Mouse (Mus musculus): ENCODE data around the gene Zbtb42.

Gene Zbtb42

DNA sequence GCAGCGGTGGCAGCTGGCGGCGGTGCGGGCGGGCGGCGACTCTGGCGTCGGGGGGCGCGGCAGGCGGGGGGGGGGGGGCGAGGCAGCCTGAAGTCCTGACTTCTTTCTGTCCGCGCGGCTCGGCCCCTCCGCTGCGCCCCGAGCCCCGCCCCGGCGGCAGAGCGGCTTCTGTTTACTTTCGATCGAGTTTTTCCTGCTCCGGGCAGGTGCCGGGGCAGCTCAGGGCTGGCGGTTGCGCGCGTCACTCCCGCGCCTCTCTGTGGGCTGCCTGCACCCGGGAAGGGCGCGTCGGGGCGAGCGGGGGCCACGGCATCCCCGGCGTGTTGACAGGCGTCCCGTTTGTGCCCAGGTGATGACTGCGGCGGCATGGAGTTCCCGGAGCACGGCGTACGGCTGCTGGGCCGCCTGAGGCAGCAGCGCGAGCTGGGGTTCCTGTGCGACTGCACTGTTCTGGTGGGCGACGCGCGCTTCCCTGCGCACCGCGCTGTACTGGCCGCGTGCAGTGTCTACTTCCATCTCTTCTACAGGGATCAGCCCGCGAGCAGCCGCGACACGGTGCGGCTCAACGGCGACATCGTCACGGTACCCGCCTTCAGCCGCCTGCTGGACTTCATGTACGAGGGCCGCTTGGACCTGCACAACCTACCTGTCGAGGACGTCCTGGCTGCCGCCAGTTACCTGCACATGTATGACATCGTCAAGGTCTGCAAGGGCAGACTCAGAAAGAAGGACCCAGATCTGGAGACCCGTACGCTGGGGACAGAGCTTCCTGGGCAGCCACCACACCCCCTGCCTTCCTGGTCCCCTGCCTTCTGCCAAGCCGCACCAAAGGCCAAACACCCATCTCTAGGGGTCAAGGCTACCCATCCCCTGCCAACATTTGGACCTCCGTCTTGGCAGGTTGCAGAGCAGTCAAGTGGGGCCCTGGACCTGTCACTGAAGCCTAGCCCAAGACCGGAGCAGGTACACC is 684 bp downstream of the Zbtb42 start:
- CTCF ChIA-PET: interaction anchor here (0.7 kb wide), 1 partner anchor 35 kb away, joined by 3 read pairs; the partner anchor contains the start of gene Siva1

DNA sequence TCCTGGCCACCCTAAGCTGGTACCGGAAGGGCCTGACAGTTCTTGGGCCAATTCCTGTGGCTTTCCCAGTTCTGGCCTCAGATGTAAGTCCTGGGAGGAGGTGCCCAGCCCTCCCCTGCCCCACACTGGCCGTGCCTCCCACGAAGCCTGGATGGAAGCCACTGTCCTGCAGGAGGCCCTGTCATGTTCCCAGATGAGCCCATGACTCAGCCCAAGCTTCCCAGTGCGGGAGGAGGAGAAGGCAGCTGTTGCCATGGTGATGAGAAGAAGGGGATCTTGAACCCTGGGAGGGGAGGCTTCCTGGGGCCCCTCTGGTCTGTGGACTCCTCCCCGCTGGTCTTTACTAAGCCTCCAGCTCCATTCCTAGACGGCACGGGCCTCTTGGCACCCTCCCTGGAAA is 4.7 kb downstream of the Zbtb42 start:
- CTCF ChIA-PET: no interaction called here

DNA sequence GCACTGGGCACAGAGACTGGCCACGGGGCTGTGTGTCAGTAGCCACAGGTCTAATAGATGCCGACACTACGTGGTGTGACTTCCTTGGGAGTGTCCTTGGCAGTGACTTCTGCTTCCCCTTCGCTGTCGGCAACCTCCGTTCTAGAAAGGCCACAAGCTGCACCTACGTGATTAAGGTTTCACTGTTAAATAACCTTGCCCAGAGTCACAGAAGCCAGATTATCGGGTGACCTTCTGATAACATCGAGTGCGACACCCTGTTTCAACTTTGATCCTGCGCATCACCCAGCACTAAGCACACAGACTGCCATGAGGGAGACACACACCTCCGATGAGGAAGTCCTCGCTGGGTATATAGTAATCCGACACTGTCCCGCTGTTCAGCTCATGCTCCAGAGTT is 9.8 kb downstream of the Zbtb42 start:
- CTCF ChIA-PET: no interaction called here

DNA sequence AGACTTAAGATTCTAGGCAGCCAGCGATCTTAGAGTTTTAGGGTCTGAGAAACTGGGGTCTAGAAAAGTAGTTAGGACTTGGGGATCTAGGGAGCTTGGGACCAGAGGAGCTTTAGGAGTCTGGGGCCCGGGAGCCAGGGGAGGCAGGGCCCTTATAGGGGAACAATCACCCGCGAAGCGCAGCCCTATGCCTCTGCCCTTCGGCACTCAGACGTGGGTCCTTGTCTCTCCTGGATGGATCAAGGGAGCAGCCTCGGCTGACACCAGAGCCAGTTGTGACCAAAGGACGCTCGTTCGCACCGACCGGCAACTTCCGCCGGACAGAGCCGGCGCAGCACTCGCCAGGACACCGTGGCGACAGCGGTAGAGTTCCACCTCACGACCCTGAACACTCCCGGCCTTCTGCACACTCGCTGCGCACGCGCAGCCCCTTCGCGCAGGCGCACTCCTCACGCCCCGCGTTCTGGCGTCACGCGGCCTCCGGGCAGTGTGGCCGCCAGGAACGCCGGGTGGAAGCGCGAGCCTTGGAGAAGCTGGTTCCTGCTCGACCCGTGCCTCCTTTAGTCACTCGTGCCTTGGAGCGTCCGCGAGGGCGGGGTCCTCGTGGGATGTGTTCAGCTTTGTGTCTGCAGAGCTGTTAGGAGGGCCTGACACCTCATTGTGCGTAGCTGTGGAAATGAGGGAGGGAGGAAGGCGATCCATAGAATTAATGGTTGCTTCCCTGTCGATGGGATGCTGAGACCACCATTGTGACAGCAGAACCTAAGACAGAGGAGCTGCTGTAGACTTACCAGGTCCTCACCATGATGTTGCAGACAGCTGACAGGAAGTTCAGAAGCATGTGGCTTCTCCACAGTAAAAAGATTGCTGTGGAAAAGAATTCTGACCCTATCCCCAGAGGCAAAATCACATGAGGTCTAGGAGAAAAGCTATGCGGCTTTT is 14.8 kb downstream of the Zbtb42 start:
- CTCF ChIA-PET: interaction anchor here (0.9 kb wide), 1 partner anchor 16 kb away, joined by 4 read pairs; no protein-coding TSS in a partner anchor

DNA sequence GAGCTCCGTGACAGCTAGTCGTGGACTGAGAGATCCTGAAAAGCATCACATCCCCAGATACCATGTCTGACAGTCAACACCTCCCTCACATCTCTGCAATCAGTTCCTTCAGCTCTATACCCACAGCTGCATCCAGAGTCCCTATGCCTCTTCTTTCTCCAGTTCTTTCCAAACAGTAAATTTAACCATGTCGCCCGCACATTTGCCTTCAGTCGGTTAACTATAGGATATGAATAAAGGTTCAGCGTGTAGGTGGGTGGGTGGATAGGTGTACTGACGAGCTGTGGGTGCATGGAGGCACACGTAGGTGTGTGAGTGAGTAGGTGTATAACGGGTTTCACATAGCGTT is 15.5 kb downstream of the Zbtb42 start:
- CTCF ChIA-PET: interaction anchor here (0.9 kb wide), 1 partner anchor 17 kb away, joined by 4 read pairs; no protein-coding TSS in a partner anchor

DNA sequence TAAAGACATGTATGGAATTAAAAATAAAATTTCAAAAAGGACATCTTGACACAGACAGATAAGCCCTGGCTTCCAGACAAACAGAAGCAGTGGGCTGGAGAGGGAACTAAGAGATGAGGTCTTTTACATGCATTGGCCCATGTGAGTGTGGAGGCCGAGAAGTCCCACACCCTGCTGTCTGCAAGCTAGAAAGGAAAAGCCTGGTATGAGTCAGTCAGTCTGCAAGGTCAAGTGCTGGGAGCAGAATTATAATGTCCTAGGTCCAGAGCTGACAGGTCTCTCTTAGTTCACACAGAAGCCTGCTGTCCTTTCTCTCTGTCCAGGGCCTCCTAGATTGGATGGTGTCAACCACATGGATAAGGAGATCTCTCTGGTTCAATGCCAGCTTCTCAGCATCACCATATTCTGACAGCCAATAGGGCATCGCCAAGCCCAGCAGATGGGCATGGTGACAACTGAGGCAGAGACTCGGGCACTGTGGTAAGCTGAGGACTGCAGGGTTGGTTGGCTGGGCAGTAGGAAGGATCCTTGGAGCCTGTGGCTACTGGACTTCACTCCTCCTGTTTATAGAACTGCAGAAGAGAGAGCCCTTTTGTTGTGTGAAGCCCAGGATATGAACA is 18.3 kb downstream of the Zbtb42 start:
- CTCF ChIA-PET: no interaction called here

DNA sequence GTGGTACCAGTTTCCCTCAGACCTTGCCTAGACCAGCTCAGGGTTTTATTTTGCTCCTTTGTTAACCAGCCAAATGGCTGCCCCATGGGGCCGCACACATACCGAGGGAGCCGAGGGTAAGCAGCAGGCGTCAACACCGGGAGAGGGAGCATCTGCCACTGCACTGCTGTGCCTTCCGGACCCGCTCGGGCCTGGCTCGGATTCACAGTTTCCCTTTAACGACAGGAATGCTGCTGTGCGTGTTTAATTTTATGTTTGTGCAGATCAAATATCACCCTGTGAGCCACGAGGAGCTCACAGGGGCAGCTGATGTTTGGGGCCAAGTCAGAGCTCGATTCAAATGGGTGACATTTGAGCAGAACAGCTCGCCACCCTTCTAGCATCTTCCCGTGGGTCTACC is 21.9 kb downstream of the Zbtb42 start:
- CTCF ChIA-PET: interaction anchor here (0.7 to 1.6 kb wide), 3 partner anchors 9 to 47 kb away, joined by 3 to 5 read pairs (median 4); partner anchors contain the start of gene Akt1

DNA sequence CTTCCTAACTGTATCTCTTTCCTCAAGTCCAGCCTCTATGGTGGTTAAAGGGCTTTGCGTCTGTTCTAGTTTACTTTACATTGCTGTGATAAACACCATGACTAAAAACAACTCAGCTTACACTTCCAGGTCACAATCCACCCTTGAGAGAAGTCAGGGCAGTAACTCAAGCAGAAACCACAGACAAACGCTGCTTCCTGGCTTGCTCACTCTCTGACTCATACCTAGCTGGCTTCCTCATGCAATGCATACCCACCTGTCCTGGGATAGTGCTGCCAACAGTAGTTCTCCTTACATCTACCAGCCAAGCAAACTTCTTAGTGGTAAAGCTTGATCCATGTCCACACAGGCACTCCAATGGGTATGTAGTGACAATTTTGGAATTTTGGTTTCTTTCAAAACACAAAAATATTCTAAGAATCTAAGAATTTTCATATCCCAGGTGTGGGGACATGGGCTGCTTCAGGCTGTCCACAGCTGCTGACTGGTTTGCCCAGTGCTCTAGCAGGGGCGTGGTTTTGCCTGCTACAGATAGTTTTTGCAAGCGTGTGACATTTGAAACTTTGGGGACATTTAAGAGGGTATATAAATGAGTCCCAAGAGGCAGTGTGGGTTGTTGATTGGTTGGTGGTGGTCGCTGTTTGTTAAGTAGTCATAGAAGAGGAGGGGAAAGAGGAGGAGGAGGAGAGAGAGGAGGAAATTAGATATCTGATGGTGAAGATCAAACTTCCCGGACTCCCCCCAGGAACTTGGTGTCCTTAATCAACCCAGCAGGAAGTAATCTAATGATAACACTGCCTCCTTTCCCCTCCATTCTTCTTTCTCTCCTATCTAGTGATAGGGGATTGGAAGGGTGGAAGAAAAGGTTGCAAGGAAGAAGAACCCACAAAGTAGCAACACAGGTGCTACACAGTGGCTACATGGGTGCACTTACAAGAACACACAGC is 24.0 kb downstream of the Zbtb42 start:
- CTCF ChIA-PET: no interaction called here

DNA sequence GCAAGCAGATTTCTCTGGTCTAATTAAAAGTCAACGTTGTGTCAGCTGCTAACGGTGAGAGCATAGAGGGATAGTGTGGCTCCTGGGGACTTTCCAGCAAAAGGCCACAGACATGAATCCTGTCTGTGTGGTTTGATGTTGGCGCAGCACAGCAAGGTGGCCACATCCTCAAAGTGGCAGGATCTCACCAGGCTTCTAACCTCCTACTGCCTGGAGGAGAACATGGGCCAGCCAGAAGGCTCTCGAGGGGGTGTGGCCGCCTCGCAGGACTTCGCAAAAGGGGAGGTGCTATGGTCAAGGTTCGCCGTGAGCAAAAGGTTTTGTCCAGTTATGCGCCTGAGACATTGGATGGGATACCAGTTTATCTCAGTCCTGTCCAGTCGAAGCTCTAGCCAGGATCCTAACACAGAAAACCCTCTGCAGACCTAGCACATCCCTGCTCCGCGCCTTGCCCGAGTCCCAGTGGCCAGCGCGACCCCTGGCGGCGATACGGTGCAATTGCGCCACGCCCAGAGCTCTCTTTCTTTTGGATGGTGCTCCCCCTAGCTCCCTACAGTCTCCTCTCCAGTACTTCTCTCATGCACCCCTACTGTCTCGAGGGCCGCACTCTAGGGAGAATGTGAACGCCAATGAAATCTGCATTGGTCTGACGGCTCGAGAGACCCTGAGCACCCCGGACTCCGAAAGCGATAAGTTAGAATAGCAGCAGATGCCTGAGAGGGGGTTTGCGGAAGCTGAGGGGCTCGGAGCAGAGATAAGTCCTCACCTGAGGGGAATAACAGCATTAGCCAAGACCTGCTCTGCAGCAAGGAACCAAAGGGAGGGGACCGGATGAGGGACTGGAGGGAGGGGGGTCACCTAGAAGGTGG is 28.3 kb downstream of the Zbtb42 start:
- CTCF ChIA-PET: interaction anchor here (1.1 kb wide), 2 partner anchors 32 to 53 kb away, joined by 3 read pairs; no protein-coding TSS in a partner anchor

DNA sequence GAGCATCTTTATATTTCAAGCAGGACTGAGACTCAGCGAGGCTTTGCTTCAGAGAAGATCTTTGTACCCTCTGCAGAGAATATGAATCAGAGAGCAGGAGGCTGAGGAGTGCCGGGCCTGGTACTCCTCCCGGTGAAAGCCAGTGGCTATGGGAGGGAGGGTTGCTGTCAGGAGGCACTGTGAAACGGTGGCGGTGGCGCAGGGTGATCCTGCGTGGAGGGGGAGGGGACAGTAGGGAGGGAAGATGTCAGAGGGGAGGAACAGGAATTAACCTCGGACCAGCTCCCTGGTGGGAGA is 28.9 kb downstream of the Zbtb42 start:
- CTCF ChIA-PET: interaction anchor here (0.7 to 1.1 kb wide), 2 partner anchors 11 to 54 kb away, joined by 3 to 25 read pairs; no protein-coding TSS in a partner anchor

DNA sequence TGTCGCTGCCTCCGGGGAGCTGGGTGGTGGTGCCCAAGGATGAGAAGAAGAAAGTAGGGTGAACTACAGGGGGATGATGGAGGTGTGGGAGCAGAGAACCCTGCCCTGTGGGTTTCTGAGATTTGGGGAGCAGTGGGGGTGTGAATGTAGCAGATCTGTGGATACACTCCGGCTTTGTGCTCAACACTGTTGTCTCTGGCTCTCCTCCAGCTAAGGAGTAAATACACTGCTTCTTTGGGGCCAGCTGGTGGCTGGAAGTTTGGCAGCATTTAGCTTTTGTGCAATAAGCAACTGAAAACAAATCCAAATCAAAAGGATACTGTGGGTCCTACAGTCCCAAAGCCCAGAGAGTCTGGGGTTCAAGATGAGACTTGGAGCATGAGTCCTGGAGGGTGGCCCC is 35.4 kb downstream of the Zbtb42 start:
- CTCF ChIA-PET: no interaction called here

DNA sequence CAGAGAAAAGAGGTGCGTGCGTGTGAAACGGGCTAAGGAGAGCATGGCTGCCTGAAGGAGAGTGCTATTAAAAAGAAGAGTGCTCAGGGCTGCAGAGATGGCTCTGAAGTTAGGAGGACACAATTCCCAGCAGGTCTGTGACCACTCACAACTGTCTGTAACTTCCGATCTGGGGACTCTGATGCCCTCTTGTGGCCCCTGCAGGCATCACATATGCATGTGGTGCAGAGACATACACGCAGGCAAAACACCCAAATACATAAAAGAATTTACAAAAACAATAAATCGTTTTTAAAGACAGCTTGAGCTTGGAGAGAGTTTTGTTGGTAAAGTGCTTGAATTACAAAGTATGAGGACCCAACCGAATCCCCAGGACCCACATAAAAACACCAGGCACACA is 38.5 kb downstream of the Zbtb42 start:
- CTCF ChIA-PET: interaction anchor here (0.6 kb wide), 1 partner anchor 119 kb away, joined by 3 read pairs; no protein-coding TSS in a partner anchor

DNA sequence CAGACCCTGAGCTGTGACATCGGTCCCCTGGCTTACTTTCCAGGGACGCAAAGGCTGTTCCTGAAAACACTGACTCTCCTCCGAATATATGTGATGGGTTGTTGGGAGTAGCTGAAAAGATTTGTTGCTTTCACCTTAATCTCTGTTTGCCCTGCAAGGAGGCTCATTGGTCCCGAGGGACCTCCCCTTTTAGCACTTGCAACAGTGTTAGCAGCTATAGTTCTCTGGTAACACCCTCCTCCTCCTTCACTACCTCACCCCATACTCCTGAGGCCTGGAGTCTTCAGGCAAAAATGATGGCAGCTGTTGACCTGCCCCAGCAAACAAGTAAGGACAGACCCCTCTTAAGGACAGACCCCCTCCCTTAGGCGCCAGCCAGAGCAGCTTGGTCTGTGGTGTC is 40.4 kb downstream of the Zbtb42 start:
- CTCF ChIA-PET: no interaction called here

DNA sequence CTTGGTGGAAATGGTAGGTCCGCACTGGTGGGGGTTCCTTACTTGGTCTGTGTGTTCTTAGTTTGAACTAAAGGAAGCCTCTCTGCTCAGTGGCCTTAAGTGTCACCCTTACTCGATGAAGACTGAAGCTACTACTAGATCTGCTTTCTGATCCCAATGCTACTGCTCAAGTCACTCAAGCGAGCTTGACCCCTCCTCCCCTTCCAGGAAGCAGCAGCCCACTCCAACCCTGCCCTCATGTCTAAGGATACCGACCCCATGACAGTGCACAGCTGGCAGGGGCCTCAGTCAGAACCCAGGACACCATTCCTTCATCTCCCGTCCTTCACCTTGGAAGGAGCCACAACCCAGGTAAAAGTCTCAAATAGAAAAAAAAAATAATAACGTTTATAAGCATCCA is 41.6 kb downstream of the Zbtb42 start, which contains the start of gene Cep170b:
Gene Cep170b, plus strand, starts transcription at position 240 of the 400 bp plus-strand sequence.
- CTCF ChIA-PET: no interaction called here

DNA sequence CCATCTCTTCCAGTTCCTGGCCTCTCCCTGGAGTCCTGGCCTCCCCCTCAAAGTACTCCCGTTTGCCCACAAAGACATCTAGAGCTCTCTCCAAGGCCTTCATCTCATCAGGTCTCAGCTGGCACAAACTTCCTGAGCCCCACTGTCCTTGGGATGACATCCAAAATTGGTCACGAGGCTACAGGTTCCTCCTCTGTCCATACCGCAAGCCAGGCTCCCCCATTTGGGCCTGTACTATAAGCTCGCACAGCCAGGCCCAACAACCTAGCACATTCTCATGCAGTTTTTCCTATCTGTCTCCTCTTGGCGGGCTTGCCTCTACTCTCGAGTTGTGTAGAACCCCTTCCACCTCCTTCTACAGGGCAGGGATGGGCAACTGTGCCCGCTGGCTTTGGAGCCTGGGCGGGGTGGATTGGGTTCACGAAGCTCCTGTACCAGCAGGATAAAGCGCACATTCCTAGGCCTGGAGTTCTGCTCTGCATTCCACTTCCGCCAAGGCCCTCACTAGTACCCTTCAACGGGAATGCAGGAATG is 42.3 kb downstream of the Zbtb42 start:
- CTCF ChIA-PET: no interaction called here

DNA sequence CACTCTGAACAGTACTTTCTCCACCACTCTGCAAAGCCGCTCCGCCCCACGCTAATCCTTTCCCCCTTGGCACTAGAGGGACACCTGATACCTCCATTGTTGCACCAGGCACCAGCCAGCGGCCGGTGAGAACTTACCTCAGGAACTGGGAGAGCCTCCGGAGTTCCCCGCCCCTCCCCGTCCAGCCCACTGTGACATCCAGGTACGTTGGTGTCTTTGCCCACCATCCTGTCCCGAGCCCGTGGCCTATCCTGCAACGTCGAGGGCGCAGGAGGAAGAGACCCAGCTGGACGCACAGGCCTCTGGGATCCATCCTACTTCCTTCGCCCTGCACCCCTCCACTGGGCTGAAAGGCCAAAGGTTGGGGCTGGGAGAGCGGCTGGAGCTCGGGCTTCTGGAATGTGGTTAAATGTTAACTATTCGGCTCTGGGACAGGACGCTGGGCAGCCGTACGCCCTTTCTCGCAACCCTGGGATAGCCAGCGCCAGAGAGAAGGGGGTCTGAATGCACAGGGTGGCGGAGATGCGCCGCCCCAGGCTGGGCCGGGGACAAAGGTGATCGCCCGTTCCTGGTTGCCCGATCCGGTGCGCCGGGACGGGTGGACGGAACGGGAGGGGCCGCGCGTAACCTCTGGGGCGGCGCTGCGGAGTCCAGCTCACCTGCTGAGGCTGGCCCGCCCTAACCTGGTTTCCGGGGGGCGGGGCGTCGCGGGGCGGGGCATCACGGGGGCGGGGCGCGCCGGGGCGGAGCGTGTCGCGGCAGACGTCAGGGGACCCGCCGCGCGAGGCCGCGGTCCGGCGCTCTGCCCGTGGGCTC is 43.0 kb downstream of the Zbtb42 start:
- CTCF ChIA-PET: interaction anchor here (0.6 kb wide), 1 partner anchor 82 kb away, joined by 5 read pairs; no protein-coding TSS in a partner anchor

DNA sequence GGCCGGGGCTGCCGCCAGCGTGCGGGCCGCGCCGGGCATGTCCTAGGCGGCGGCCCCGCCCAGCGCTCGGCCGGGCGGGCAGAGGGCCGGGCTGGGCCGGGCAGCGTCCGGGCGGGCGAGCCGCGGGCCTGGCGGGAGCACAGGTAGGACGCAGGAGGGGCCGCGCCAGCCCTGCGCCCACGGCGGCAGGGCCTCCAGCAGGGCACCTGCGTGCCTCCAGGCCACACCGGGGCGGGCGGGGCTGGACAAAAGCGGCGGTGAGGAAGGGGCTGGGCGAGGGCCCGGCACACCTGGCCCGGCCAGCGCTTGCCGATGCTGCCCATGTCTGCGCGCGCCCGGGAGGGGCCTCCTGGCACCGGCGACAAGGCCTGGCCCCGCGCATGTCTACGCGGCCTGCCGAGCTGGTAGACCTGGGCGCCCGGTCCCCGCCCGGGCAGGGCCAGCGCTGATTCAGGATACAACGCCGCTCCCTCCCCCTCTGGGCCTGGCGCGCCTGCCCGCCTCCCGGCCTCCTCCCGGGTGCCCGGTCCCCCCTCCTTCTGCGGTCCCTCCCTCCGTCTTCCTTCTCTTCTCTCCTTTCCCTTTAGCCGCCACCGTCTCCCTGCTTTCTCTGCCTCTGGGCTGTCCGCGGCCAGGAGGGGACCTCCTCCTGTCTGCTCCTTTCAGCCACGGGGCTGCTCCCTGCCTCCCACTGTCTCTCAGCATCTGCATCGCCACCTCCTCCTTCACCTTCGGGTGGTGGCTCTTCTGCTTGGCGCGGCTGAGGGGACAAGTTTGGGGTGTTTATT is 43.8 kb downstream of the Zbtb42 start:
- CTCF ChIA-PET: interaction anchor here (0.7 kb wide), 1 partner anchor 127 kb away, joined by 5 read pairs; no protein-coding TSS in a partner anchor

DNA sequence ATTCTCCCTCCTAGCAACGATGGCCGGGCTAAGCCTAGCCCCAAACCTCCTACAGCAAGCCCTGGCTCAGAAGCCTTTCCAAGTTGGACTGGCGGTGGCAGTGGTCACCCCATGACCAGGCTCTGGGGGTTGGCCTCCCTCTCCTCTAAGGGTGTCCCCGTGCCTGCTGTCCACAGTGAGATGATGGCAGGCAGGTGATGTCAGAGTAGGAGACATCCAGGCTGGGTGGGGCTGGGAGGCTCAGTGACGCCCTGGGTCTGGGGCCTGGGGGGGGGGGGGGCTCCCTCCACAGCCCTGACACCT is 44.4 kb downstream of the Zbtb42 start:
- CTCF ChIA-PET: interaction anchor here (0.7 kb wide), 1 partner anchor 126 kb away, joined by 5 read pairs; no protein-coding TSS in a partner anchor
